Mouse (Mus musculus): ENCODE data around the gene Taf5. TPM values are rescaled to one million over a fixed set of nuclear protein-coding genes. Genes with fewer than 3 reads are reported as not detected.

Gene Taf5
- total and polyA plus RNA-seq, 2 experiments: 1.5 to 2.3 TPM

DNA sequence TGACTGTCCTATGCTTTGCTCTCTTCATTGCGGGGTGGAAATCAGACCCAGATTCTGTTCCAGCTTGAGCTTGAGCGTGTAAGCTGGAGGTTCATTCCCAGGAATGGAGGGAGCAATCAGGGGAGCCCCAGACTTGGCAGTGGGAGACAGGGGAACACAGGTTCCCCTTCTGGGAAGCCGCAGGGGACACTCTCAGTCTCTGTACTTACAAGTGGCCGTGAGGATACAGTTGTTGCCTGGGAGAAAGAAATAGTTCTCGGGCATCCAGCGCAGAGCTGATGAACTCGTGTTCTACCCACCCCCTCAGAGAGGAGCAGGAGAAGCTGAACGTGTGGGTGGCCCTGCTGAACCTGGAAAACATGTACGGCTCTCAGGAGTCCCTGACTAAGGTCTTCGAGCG is 61.3 kb downstream of the Taf5 start:
- Histone ChIP-seq H3K9ac (ENCODE audit: low read depth, low read length) (no peak overlapping the region), H3K36me3 (ENCODE audit: control insufficient read depth, insufficient read depth, low read length) (peaks cover 45% of the 10 kb centered on the region), H3K27ac (replicated peaks; ENCODE audit: insufficient read depth, low read depth, low read length) (no peak overlapping the region), H3K4me1 (ENCODE audit: control insufficient read depth, insufficient read depth, low read length) (no peaks in the 10 kb centered on the region), H3K79me2 (ENCODE audit: control insufficient read depth, insufficient read depth, low read length) (no peaks in the 10 kb centered on the region), H3K4me3 (ENCODE audit: insufficient read depth, low read depth, low read length) (no peak overlapping the region), H3K27me3 (ENCODE audit: control insufficient read depth, insufficient read depth, low read length) (no peaks in the 10 kb centered on the region)
- 95% methylated on average over 11 of the region's 11 CpGs for WGBS
- TF ChIP-seq CTCF (IDR thresholded peaks at IDR 0.05; ENCODE audit: low read depth, low read length) (no peak), POLR2A (IDR thresholded peaks at IDR 0.05; ENCODE audit: extremely low read depth, insufficient read depth, low read length) (no peak)
- DNase-seq (ENCODE audit: extremely low read depth, low read depth, low spot score): no peak

DNA sequence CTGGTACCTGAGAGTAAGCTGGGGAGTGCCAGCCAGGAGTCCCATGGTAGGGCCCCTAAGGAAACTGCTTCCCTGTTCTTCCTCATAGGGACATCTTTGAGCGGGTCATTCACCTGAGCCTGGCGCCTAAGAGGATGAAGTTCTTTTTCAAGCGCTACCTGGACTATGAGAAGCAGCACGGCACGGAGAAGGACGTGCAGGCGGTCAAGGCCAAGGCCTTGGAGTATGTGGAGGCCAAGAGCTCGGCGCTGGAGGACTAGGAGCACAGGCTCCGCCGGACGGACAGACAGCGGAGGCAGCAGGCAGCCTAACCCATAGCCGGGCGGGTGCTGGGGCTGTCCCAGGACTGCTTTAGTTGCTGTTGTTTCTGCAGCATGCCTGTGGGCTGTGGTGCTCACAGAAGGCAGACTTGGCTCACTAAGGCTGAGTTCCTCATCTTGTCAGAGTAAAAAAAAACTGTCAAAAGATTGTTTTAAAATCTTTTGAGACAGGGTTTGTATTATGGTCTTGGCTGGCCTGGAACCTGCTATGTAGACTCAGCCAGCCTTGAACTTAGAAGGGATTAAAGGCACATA is 63.1 kb downstream of the Taf5 start:
- H3K4me3 ChIP-seq (ENCODE audit: insufficient read depth, low read depth, low read length): no peak overlapping the region
- H3K79me2 ChIP-seq (ENCODE audit: control insufficient read depth, insufficient read depth, low read length): no peaks in the 10 kb centered on the region
- H3K9ac ChIP-seq (ENCODE audit: low read depth, low read length): no peak overlapping the region
- DNase-seq (ENCODE audit: extremely low read depth, low read depth, low spot score): no peak
- no peaks in the 10 kb centered on the region for H3K4me1 ChIP-seq (ENCODE audit: control insufficient read depth, insufficient read depth, low read length)
- no peak overlapping the region for H3K27ac ChIP-seq (replicated peaks; ENCODE audit: insufficient read depth, low read depth, low read length)
- WGBS: 93% methylated on average over 15 of the region's 15 CpGs
- TF ChIP-seq CTCF (IDR thresholded peaks at IDR 0.05; ENCODE audit: low read depth, low read length): no peak
- TF ChIP-seq POLR2A (IDR thresholded peaks at IDR 0.05; ENCODE audit: extremely low read depth, insufficient read depth, low read length): no peak
- no peaks in the 10 kb centered on the region for H3K27me3 ChIP-seq (ENCODE audit: control insufficient read depth, insufficient read depth, low read length)
- peaks cover 36% of the 10 kb centered on the region for H3K36me3 ChIP-seq (ENCODE audit: control insufficient read depth, insufficient read depth, low read length)

Other genes starting within 250 kb of the Taf5 start
- under 0.01 TPM in 1 of 2 replicates, not detected in the other for gene Ina, start 53.0 kb upstream of the Taf5 start, total RNA-seq (2014; rRNA removed)
- not detected in 2 replicates for gene Ina, start 53.0 kb upstream of the Taf5 start, polyA plus RNA-seq (2012; rRNA removed)
- 12.6 and 14.8 TPM in 2 replicates for gene Nt5c2, start 52.6 kb upstream of the Taf5 start, total RNA-seq (2014; rRNA removed)
- gene Nt5c2, start 52.6 kb upstream of the Taf5 start, polyA plus RNA-seq (2012; rRNA removed): 7.4 and 7.5 TPM in 2 replicates
- gene Pcgf6, start 16.8 kb upstream of the Taf5 start, total RNA-seq (2014; rRNA removed): 3.6 and 5.9 TPM in 2 replicates
- 4.6 and 5.0 TPM in 2 replicates for gene Pcgf6, start 16.8 kb upstream of the Taf5 start, polyA plus RNA-seq (2012; rRNA removed)
- gene Usmg5, start 22.9 kb downstream of the Taf5 start, total RNA-seq (2014; rRNA removed): 264 and 266 TPM in 2 replicates
- 125 and 171 TPM in 2 replicates for gene Usmg5, start 22.9 kb downstream of the Taf5 start, polyA plus RNA-seq (2012; rRNA removed)
- 7.1 and 8.3 TPM in 2 replicates for gene Pdcd11, start 23.0 kb downstream of the Taf5 start, total RNA-seq (2014; rRNA removed)
- gene Pdcd11, start 23.0 kb downstream of the Taf5 start, polyA plus RNA-seq (2012; rRNA removed): 4.4 and 6.1 TPM in 2 replicates
- gene Calhm2, start 70.5 kb downstream of the Taf5 start, total RNA-seq (2014; rRNA removed): 1.5 and 2.6 TPM in 2 replicates
- 1.3 and 2.0 TPM in 2 replicates for gene Calhm2, start 70.5 kb downstream of the Taf5 start, polyA plus RNA-seq (2012; rRNA removed)
- not detected in 2 replicates for gene Calhm1, start 76.5 kb downstream of the Taf5 start, total RNA-seq (2014; rRNA removed)
- not detected in 2 replicates for gene Calhm1, start 76.5 kb downstream of the Taf5 start, polyA plus RNA-seq (2012; rRNA removed)
- not detected in 2 replicates for gene Calhm3, start 90.0 kb downstream of the Taf5 start, total RNA-seq (2014; rRNA removed)
- gene Calhm3, start 90.0 kb downstream of the Taf5 start, polyA plus RNA-seq (2012; rRNA removed): not detected in 2 replicates
- gene Neurl1a, start 111.1 kb downstream of the Taf5 start, total RNA-seq (2014; rRNA removed): 0.28 and 0.34 TPM in 2 replicates
- gene Neurl1a, start 111.1 kb downstream of the Taf5 start, polyA plus RNA-seq (2012; rRNA removed): 0.24 and 0.28 TPM in 2 replicates

Data from liver, adult 2 months (tissue).